Mouse (Mus musculus) heart, embryonic 16.5 days (tissue): ENCODE results near the gene Dpp3. TPM values are rescaled to one million over a fixed set of nuclear protein-coding genes. Genes with fewer than 3 reads are reported as not detected.
A peak's percentile ranks its signal among the peaks of the same experiment; 100 is the strongest.
"Not testable (repeated sequence)": the region's sequence is repeated elsewhere in the genome, so short reads cannot be mapped to it uniquely, and the experiment has no call there.

Experiments
- ATAC-seq: fragments of 200-750 bp; cut with Nextera tagmentation; replicated peaks from 2 replicates; pipeline ENCODE4 v1.8.0; 2017; ENCODE audit warnings: moderate number of reproducible peaks; ENCODE audit not compliant: insufficient read depth, low FRiP score; ENCODE audit errors: extremely low read depth
- H3K27ac ChIP-seq: fragments of 300-500 bp; sonication (generic); 2 replicates; pipeline ENCODE4 v1.5.1; 2014; ENCODE audit warnings: mild to moderate bottlenecking, low read length, control low read depth, moderate library complexity
- H3K27me3 ChIP-seq: fragments of 300-500 bp; sonication (generic); 2 replicates; pipeline ENCODE4 v1.6.1; 2014; ENCODE audit warnings: low read length, mixed read lengths; ENCODE audit not compliant: control insufficient read depth, insufficient read depth
- H3K36me3 ChIP-seq: fragments of 300-500 bp; sonication (generic); 2 replicates; pipeline ENCODE4 v1.6.1; 2014; ENCODE audit not compliant: control insufficient read depth, insufficient read depth
- H3K4me1 ChIP-seq: fragments of 300-500 bp; sonication (generic); 2 replicates; pipeline ENCODE4 v1.6.1; 2014; ENCODE audit warnings: low read length, mixed read lengths; ENCODE audit not compliant: control insufficient read depth, insufficient read depth
- H3K4me2 ChIP-seq: fragments of 300-500 bp; sonication (generic); 2 replicates; pipeline ENCODE4 v1.6.1; 2014; ENCODE audit warnings: low read depth, mild to moderate bottlenecking, control low read depth, low read length
- H3K4me3 ChIP-seq: fragments of 300-500 bp; sonication (generic); 2 replicates; pipeline ENCODE4 v1.5.1; 2014; ENCODE audit warnings: mild to moderate bottlenecking, control low read depth, low read length
- H3K9ac ChIP-seq: fragments of 300-500 bp; sonication (generic); 2 replicates; pipeline ENCODE4 v1.6.1; 2014; ENCODE audit warnings: low read length, control low read depth
- H3K9me3 ChIP-seq: fragments of 300-500 bp; sonication (generic); replicated peaks from 2 replicates; pipeline ENCODE4 v1.6.1; 2016; ENCODE audit warnings: low read length; ENCODE audit not compliant: control insufficient read depth
- WGBS: fragments of 180-500 bp; shearing (Covaris S2); extraction: QIAGEN DNeasy Blood & Tissue Kit; methylation state at CpG from one replicate; pipeline ENCODE4 v1.1.7; 2014; 5-methylcytosine and 5-hydroxymethylcytosine counted together
- polyA plus RNA-seq: library from polyadenylated mRNA; unstranded; fragments of >200 nt; fragmentation: Nextera tagmentation; extraction: Ambion mirVana; gene quantifications from 2 replicates; pipeline ENCODE4 v1.2.1, GENCODE M21; 2015

Gene Dpp3
- polyA plus RNA-seq, 1 experiment from 2014 or later: 73.6 TPM

GRCm38 (mm10) chr19:4878405-4879323 lies 49.4 kb downstream of the Dpp3 start, which contains the start of gene Zdhhc24:
Gene Zdhhc24, plus strand, starts transcription at chr19:4878668.
- 1% methylated on average over 52 of the region's 52 CpGs for WGBS
- Histone ChIP-seq H3K36me3 (no peaks in the 10 kb centered on the region), H3K9ac (peak within 1 kb of the TSS; percentile 88), H3K9me3 (no peaks in the 10 kb centered on the region), H3K4me3 (peak within 1 kb of the TSS; percentile 87), H3K27ac (peak within 1 kb of the TSS; percentile 37), H3K4me1 (peaks cover 10% of the 10 kb centered on the region), H3K4me2 (peak within 1 kb of the TSS; percentile 73), H3K27me3 (no peaks in the 10 kb centered on the region)
- peak; percentile 99 for ATAC-seq

DNA sequence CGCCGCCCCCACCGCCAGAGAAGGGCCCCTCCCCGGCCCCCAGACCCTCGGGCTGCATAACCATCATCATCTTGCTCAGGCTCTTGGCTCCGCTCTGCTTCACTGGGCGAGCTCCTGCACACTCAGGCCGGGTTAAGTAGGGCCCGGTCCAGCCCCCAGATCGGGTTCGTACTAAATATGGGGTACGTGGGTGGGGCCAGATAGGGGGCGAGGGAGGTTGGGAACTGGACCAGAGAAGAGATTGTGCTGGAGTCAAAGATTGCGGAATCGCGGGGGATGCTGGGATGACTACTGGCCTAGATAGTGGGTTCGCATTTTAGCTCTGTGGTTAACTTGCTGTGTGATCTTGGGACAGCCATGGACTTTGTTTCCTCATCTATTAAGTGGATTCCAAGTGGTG lies 50.3 kb downstream of the Dpp3 start, which contains the start of gene Actn3:
Gene Actn3, minus strand, starts transcription at position 125 of the 400 bp plus-strand sequence.
- no peaks in the 10 kb centered on the region for H3K27me3 ChIP-seq
- no peaks in the 10 kb centered on the region for H3K36me3 ChIP-seq
- H3K4me3 ChIP-seq: peak within 1 kb of the TSS; percentile 87
- ATAC-seq: no peak
- H3K9me3 ChIP-seq: no peaks in the 10 kb centered on the region
- peaks cover 10% of the 10 kb centered on the region for H3K4me1 ChIP-seq
- peak within 1 kb of the TSS; percentile 73 for H3K4me2 ChIP-seq
- H3K27ac ChIP-seq: peak within 1 kb of the TSS; percentile 37
- H3K9ac ChIP-seq: peak within 1 kb of the TSS; percentile 88
- 2% methylated on average over 17 of the region's 17 CpGs for WGBS

GRCm38 (mm10) chr19:4876755-4877154 lies 51.3 kb downstream of the Dpp3 start:
- no peak for ATAC-seq
- no peak overlapping the region for H3K4me3 ChIP-seq
- H3K4me2 ChIP-seq: no peak overlapping the region
- no peak overlapping the region for H3K27ac ChIP-seq
- WGBS: 71% methylated on average over 3 of the region's 3 CpGs
- no peaks in the 10 kb centered on the region for H3K9me3 ChIP-seq
- no peaks in the 10 kb centered on the region for H3K27me3 ChIP-seq
- H3K4me1 ChIP-seq: peaks cover 10% of the 10 kb centered on the region
- no peaks in the 10 kb centered on the region for H3K36me3 ChIP-seq
- no peak overlapping the region for H3K9ac ChIP-seq

GRCm38 (mm10) chr19:4876241-4876640 lies 51.8 kb downstream of the Dpp3 start:
- Histone ChIP-seq H3K36me3 (no peaks in the 10 kb centered on the region), H3K4me1 (peaks cover 10% of the 10 kb centered on the region), H3K27me3 (no peaks in the 10 kb centered on the region), H3K9me3 (no peaks in the 10 kb centered on the region), H3K27ac (no peak overlapping the region), H3K4me2 (no peak overlapping the region), H3K4me3 (no peak overlapping the region), H3K9ac (no peak overlapping the region)
- WGBS: 63% methylated on average over 4 of the region's 4 CpGs
- ATAC-seq: no peak

DNA sequence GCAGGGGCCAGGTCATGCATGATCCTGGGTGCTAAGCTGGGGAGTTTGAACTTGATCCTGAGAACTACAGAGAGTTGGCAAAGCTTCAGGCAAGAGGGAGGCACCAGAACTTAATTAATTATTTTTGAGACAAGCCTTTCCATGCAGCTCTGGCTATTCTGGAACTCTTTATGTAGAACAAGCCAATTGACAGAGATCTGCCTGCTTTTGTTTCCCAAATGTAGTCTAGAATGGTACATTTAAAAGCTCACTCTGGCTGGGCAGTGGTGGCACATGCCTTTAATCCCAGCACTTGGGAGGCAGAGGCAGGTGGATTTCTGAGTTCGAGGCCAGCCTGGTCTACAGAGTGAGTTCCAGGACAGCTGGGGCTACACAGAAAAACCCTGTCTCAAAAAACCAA lies 53.5 kb downstream of the Dpp3 start:
- not testable (repeated sequence) for H3K27me3 ChIP-seq, H3K36me3 ChIP-seq, H3K4me2 ChIP-seq, H3K9ac ChIP-seq, H3K4me1 ChIP-seq, H3K27ac ChIP-seq, ATAC-seq, H3K9me3 ChIP-seq, H3K4me3 ChIP-seq
- WGBS: 63% methylated on average over 1 of the region's 1 CpGs

GRCm38 (mm10) chr19:4865147-4865546 lies 62.9 kb downstream of the Dpp3 start:
- no peak for ATAC-seq
- 5% methylated on average over 17 of the region's 17 CpGs for WGBS
- Histone ChIP-seq H3K4me1 (peaks cover 4% of the 10 kb centered on the region; the same call in 1 of the 2 replicates), H3K4me3 (no peak overlapping the region), H3K36me3 (no peaks in the 10 kb centered on the region), H3K9ac (no peak overlapping the region), H3K9me3 (no peaks in the 10 kb centered on the region), H3K27me3 (peaks cover 11% of the 10 kb centered on the region; the same call in 1 of the 2 replicates), H3K27ac (no peak overlapping the region), H3K4me2 (peak overlapping the region; percentile 47)

- H3K4me2 ChIP-seq: no peak overlapping the region
- H3K27me3 ChIP-seq: peaks cover 11% of the 10 kb centered on the region; the same call in 1 of the 2 replicates
- no peak overlapping the region for H3K27ac ChIP-seq
- no peaks in the 10 kb centered on the region for H3K36me3 ChIP-seq
- no peak overlapping the region for H3K4me3 ChIP-seq
- H3K4me1 ChIP-seq: peaks cover 4% of the 10 kb centered on the region; the same call in 1 of the 2 replicates
- no peak for ATAC-seq
- 78% methylated on average over 6 of the region's 6 CpGs for WGBS
- no peak overlapping the region for H3K9ac ChIP-seq
- H3K9me3 ChIP-seq: no peaks in the 10 kb centered on the region
Observed at GRCm38 (mm10) chr19:4863048-4863447, 65.0 kb downstream of the Dpp3 start.

DNA sequence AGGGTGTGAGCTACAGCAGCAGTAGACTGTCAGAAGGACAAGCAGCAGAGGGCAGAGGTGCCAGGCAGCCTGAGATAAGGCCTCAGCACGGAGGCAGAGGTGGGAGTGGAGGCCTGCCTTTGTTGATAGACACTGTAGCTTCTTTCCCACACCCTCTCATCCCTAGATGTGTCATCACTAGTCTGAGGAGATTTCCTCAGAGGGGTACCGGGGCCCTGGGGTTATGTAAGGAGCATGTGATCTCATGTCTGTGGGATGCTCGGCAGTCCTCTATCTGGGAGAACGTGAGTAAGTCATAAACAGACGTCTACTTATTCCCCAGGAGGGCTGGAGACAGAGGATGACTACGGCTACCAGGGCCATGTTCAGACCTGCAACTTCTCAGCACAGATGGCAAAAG lies 69.0 kb downstream of the Dpp3 start:
- 36% methylated on average over 6 of the region's 6 CpGs for WGBS
- Histone ChIP-seq H3K27me3 (0 out of 2 replicates have a peak, but pooled peaks cover 2% of the 10 kb centered on the region), H3K4me2 (no peak overlapping the region), H3K27ac (no peak overlapping the region), H3K9me3 (no peaks in the 10 kb centered on the region), H3K4me1 (peaks cover 7% of the 10 kb centered on the region), H3K9ac (no peak overlapping the region), H3K36me3 (no peaks in the 10 kb centered on the region), H3K4me3 (no peak overlapping the region)
- no peak for ATAC-seq
